Mouse (Mus musculus): ENCODE measurements around the gene Kynu. TPM values are rescaled to one million over a fixed set of nuclear protein-coding genes. Genes with fewer than 3 reads are reported as not detected.

Gene Kynu
- 0.06 TPM in 1 of 2 replicates, not detected in the other for polyA plus RNA-seq (2015; fragmentation: Nextera tagmentation; extraction: Ambion mirVana)

DNA sequence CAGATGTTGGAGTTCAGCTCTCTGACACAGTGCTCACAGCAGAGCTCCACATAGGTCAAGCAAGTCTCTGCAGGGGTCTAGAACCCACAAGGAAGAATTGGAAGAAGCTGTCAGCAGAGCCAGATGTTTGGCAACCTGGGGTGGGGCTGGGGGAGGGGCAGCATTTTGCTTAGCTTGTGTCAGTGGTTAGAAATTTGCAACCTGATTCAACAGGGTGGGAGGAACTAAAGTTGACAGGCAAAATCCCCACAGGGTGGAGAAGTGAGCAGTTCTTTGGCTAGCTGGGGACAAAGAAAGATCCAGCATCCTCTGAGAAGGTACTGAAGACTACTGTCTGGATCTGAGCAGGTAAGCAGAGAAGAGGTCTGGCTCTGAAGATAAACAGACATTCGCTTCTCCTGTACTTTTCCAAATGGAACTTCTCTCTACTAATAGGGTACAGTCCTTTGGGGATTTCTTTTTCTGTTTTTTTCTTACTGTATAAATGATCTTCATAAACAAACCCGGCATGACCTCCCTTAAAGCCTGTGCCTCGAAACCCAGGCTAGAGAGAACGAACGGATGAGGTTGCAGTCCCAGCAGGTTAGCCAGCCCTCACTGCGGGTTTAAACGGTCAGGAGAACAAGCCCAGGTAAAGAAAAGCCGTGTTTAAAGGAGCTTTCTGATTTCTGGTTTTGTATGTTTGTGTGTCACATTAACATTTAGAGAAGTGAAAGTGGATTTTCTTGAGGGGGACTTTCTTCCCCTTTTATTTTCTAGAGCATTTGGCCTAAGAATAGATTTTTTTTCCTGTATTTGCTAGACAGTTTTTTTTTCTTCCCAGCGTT, at the start of gene Kynu:
Kynu (plus strand) TSS at position 268 of the 827 bp plus-strand sequence.

Other genes with a start within 250 kb of the Kynu start
- 5.2 and 5.9 TPM in 2 replicates for gene Arhgap15, start 193.5 kb downstream of the Kynu start, polyA plus RNA-seq (2015; fragmentation: Nextera tagmentation; extraction: Ambion mirVana)